Mouse (Mus musculus) lung, postnatal 4 days (tissue): Measurements from ENCODE around the gene Arf5.
A peak's percentile ranks its signal among the peaks of the same experiment; 100 is the strongest.

Experiments used
- DNase-seq, 2 experiments: peaks; one replicate each; pipeline ENCODE4 v3.0.0; 2021

The Arf5 gene

GRCm38 (mm10) chr6:28423313-28423712 is at the start of gene Arf5:
TSS of gene Arf5 (plus strand) at chr6:28423560.
- DNase-seq, result peak; percentile 96 to 97

GRCm38 (mm10) chr6:28381983-28382382 is 41.4 kb upstream of the Arf5 start:
- DNase-seq, result no peak

- DNase-seq, result no peak
Observed at GRCm38 (mm10) chr6:28385169-28385568, 38.2 kb upstream of the Arf5 start.

GRCm38 (mm10) chr6:28389038-28389437 is 34.3 kb upstream of the Arf5 start:
- DNase-seq, result no peak

GRCm38 (mm10) chr6:28396051-28396852 is 27.1 kb upstream of the Arf5 start:
- no peak for DNase-seq

- DNase-seq, result no peak
Observed at GRCm38 (mm10) chr6:28396853-28397457, 26.4 kb upstream of the Arf5 start.

GRCm38 (mm10) chr6:28397681-28398203 is 25.6 kb upstream of the Arf5 start, which contains the start of gene Zfp800:
TSS of gene Zfp800 (minus strand) at chr6:28398005.
- no peak for DNase-seq

GRCm38 (mm10) chr6:28398726-28399125 is 24.6 kb upstream of the Arf5 start:
- no peak for DNase-seq

GRCm38 (mm10) chr6:28399791-28400190 is 23.6 kb upstream of the Arf5 start:
- no peak for DNase-seq

GRCm38 (mm10) chr6:28410053-28410452 is 13.3 kb upstream of the Arf5 start:
- peak; percentile 36 to 50 for DNase-seq

GRCm38 (mm10) chr6:28411236-28411635 is 12.1 kb upstream of the Arf5 start:
- DNase-seq, result no peak

- no peak for DNase-seq
Observed at GRCm38 (mm10) chr6:28416981-28417380, 6.4 kb upstream of the Arf5 start.

GRCm38 (mm10) chr6:28418449-28418848 is 4.9 kb upstream of the Arf5 start:
- DNase-seq, result peak; percentile 61 to 78

GRCm38 (mm10) chr6:28419673-28420072 is 3.7 kb upstream of the Arf5 start:
- no peak for DNase-seq

GRCm38 (mm10) chr6:28420361-28420760 is 3.0 kb upstream of the Arf5 start:
- DNase-seq, result peak in 1 of 2 experiments; percentile 19

GRCm38 (mm10) chr6:28420865-28421264 is 2.5 kb upstream of the Arf5 start:
- DNase-seq, result no peak

- peak; percentile 97 to 98 for DNase-seq
Observed at GRCm38 (mm10) chr6:28421469-28422000, 1.8 kb upstream of the Arf5 start.

- no peak for DNase-seq
Observed at GRCm38 (mm10) chr6:28422651-28423290, 589 bp upstream of the Arf5 start.

- DNase-seq, result peak; percentile 64 to 75
Observed at GRCm38 (mm10) chr6:28423767-28424695, 671 bp downstream of the Arf5 start.

- no peak for DNase-seq
Observed at GRCm38 (mm10) chr6:28425019-28425418, 1.7 kb downstream of the Arf5 start.

GRCm38 (mm10) chr6:28427096-28427839 is 3.9 kb downstream of the Arf5 start, which contains the start of gene Fscn3:
TSS of gene Fscn3 (plus strand) at chr6:28427789.
- DNase-seq, result peak in 1 of 2 experiments; percentile 20
